Mouse (Mus musculus): ENCODE results near the gene Gnai1. TPM values are rescaled to one million over a fixed set of nuclear protein-coding genes. Genes with fewer than 3 reads are reported as not detected.
A peak's percentile ranks its signal among the peaks of the same experiment; 100 is the strongest.

Gnai1 gene
- total RNA-seq, 4 experiments from 2014 or later = 148 to 180 (median 165) TPM

DNA sequence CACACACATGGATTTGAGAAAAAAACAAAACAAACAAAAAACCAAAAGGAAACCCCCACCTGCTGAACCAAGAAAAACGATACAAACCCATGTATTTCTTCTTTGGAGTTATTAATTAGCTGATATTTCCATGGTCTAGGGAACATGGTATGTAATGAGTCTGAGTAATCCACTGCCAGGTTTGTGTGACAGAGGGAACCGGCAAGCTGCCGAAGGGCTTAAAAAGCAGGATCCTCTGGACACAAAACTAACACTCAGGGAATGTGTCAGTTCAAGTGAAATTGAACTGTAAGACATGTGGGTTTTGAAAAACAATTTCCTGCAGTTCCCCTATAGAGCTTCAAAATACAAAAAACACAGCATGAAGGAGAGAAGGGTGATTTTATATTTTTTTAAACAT, 72.1 kb downstream of the Gnai1 start:
- no peak for DNase-seq (ENCODE audit: low spot score in 2 of 2)

- no peak for DNase-seq (ENCODE audit: low spot score in 2 of 2)
Observed at GRCm38 (mm10) chr5:18282095-18282494, 78.1 kb downstream of the Gnai1 start.

GRCm38 (mm10) chr5:18274352-18274940, 85.7 kb downstream of the Gnai1 start:
- DNase-seq (ENCODE audit: low spot score in 2 of 2) = no peak

- DNase-seq (ENCODE audit: low spot score in 2 of 2) = no peak
Observed at GRCm38 (mm10) chr5:18273291-18274284, 86.6 kb downstream of the Gnai1 start.

DNA sequence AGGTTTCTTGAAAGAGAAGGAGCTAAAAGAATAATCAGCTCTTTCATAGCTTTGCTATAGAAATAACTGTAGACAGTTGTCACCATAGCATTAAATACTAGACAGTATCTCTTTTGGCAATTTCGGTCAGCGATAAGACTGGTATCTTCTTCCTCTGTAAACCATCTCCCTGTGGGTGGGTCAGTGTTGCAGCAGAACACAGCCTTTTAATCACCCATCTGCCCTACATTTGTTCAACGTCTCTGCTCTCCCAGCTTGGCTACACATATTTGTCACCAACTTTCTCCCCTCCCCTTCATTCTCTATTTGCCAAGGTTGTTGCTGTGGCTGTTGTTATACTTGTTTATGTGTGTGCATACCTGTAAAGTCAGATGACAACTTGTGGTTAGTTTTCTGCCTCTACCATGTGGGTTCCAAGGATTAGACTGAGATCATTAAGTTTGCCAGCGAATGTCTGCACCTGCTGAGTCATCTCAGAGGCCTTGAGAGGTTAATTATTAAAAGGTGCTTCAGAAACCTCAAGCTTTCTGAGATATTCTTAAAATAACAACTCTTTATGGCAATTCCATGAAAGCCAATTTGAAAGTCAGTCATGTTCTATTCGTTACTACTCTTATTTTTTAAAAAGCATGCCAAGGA, 109.7 kb downstream of the Gnai1 start:
- DNase-seq (ENCODE audit: low spot score in 2 of 2) = no peak

DNA sequence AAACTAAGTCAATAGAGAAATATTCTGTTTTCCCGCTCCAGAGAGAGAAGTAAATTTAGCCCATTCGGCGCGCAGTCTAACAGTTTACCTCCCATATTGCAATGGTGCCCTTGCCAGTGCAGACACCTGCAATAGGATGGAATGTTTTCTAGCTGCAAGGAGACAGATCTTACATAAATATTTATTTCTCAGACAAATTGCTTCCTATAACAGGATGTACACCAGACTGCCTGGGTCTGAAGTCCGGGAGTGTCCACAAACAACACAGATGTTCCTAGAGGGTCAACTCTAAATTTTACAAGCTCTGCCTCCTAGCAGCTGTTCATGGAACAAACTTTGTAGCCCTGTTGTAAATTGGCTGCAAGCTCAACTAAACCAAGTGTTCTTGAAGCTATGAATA, 111.0 kb downstream of the Gnai1 start:
- no peak for DNase-seq (ENCODE audit: low spot score in 2 of 2)

DNA sequence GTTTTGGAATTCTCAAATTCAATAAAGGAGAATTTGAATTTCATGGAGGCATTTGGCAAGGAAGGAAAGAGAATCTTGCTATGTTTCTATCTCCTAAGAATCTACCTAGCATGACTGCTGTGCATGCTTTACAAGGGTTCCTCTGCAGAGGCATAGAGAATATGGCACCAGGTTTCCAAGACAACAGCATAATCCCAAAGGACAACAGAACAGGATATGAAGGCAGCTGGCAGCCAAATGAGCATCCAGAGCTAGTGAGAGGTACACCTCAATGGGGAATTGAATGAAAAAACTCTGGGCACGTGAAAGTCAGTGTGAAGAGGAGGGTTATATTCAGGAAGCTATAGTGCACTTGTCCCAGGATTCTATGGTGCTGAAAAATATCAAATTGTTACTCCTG, 130.8 kb downstream of the Gnai1 start:
- peak in 1 of 2 experiments; percentile 4 for DNase-seq (ENCODE audit: low spot score in 2 of 2)

DNA sequence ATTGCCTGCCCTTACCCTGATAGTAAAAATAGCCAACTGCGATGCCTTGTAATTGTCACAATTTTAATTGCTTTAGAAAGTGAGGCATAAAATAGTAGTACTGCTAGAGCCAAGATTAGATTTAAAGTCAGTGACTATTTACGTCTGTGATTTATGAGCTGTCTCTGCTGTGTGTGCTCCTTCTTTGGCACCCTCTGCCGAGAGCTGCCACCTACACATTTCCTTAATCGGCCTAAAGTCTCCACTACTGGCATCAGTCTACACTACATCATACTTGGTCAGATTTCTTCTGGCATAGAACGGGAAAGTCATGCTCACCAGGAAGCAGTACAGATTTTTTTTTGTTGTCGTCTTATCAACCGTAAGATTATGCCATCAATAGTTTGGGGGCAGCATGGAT, 131.3 kb downstream of the Gnai1 start:
- peak in 1 of 2 experiments; percentile 72 for DNase-seq (ENCODE audit: low spot score in 2 of 2)

GRCm38 (mm10) chr5:18220873-18221272, 139.3 kb downstream of the Gnai1 start:
- DNase-seq (ENCODE audit: low spot score in 2 of 2) = no peak

DNA sequence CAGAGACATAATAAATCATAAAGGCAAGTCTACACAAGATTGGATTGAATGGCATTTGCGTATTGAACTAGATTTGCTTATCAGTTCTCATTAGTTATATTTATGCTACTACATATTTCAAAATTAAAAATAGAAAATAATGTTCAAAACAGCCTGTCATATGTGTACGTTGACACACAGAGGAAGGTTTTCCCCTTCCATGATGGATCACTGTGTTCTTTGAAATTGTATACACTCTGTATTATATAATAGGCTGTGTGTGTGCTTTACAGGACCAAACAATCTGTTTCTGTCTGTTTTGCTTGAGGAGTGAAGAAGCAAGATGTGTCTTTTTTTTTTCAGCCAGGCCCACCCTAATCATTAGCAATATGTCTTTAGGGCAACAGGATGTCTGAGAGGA, 141.9 kb downstream of the Gnai1 start:
- no peak for DNase-seq (ENCODE audit: low spot score in 2 of 2)

- DNase-seq (ENCODE audit: low spot score in 2 of 2) = no peak
Observed at GRCm38 (mm10) chr5:18217856-18218255, 142.3 kb downstream of the Gnai1 start.

Data from left cerebral cortex, adult 8-10 months (tissue).